Comparison of ENCODE assay signal across 10 mouse cellular contexts in genomic region chr2:131911341-131911740, GRCm38 (mm10). TPM values are rescaled to one million over a fixed set of nuclear protein-coding genes. Genes with fewer than 3 reads are reported as not detected.
DNase-seq lines count a peak whose midpoint lies in the region; ATAC-seq and TF ChIP-seq lines count a peak whose summit lies in the region.
"Had no signal": no experiment of that assay in that cellular context is flagged by ENCODE, and none has a peak within 500 bp of the region (broad histone marks: within the 10 kb centered on the region; RNA-seq: fewer than 3 reads in every experiment).

No protein-coding gene starts in this region.

- WGBS in kidney, postnatal 0 days = 32% methylated on average over 4 of the region's 4 CpGs
- WGBS in hindbrain, embryonic 12.5 days = 40% methylated on average over 4 of the region's 4 CpGs
- 5% methylated on average over 4 of the region's 4 CpGs for WGBS in neural tube, embryonic 14.5 days

- H3K4me2 ChIP-seq in kidney, postnatal 0 days (ENCODE audit: low read length) = peak overlapping the region; percentile 84; the same call in 1 of the 2 replicates
- H3K4me2 ChIP-seq in hindbrain, embryonic 12.5 days (replicated peaks) = peak overlapping the region; percentile 68
- peak overlapping the region; percentile 68 for H3K4me2 ChIP-seq in neural tube, embryonic 14.5 days (ENCODE audit: low read depth, low read length)

- H3K9me3 ChIP-seq in kidney, postnatal 0 days (replicated peaks; ENCODE audit: low read length) = no peaks in the 10 kb centered on the region
- H3K9me3 ChIP-seq in hindbrain, embryonic 12.5 days (replicated peaks) = no peaks in the 10 kb centered on the region
- H3K9me3 ChIP-seq in neural tube, embryonic 14.5 days (ENCODE audit: control insufficient read depth, low read length) = no peaks in the 10 kb centered on the region

- no peaks in the 10 kb centered on the region for H3K36me3 ChIP-seq in kidney, postnatal 0 days (ENCODE audit: insufficient read depth, low read length)
- 0 out of 2 replicates have a peak, but pooled peaks cover 1% of the 10 kb centered on the region for H3K36me3 ChIP-seq in hindbrain, embryonic 12.5 days
- no peaks in the 10 kb centered on the region for H3K36me3 ChIP-seq in neural tube, embryonic 14.5 days (ENCODE audit: control insufficient read depth, insufficient read depth, low read length)

- no peaks in the 10 kb centered on the region for H3K27me3 ChIP-seq in kidney, postnatal 0 days (ENCODE audit: insufficient read depth, low read length)
- H3K27me3 ChIP-seq in hindbrain, embryonic 12.5 days = no peaks in the 10 kb centered on the region
- H3K27me3 ChIP-seq in neural tube, embryonic 14.5 days (ENCODE audit: control insufficient read depth, insufficient read depth, low read length) = no peaks in the 10 kb centered on the region

- no peak for DNase-seq in kidney, postnatal 0 days (ENCODE audit: low spot score)
- DNase-seq in kidney, adult 18-20 months = no peak
- peak; percentile 74 to 78 for DNase-seq in cerebellum, postnatal 10 days
- DNase-seq in thymus, postnatal 0 days (ENCODE audit: low spot score) = no peak
- DNase-seq in lung, postnatal 14 days = no peak
- DNase-seq in urinary bladder, postnatal 10 days (ENCODE audit: low spot score) = no peak
- DNase-seq: thymus, postnatal 14 days had no signal

- H3K9ac ChIP-seq in kidney, postnatal 0 days (ENCODE audit: low read depth, low read length) = 0 out of 2 replicates have a peak overlapping the region, but pooled peaks have one; percentile 5
- no peak overlapping the region for H3K9ac ChIP-seq in hindbrain, embryonic 12.5 days
- H3K9ac ChIP-seq in neural tube, embryonic 14.5 days (replicated peaks; ENCODE audit: low read depth, low read length) = peak overlapping the region; percentile 80; the same call in 1 of the 2 replicates

- no peak for TF ChIP-seq CTCF in kidney, postnatal 0 days (IDR thresholded peaks at IDR 0.05; ENCODE audit: low read depth)

- ATAC-seq in kidney, postnatal 0 days (replicated peaks; ENCODE audit: low FRiP score, low read depth) = no peak
- no peak for ATAC-seq in hindbrain, embryonic 12.5 days (ENCODE audit: low FRiP score)
- ATAC-seq in neural tube, embryonic 14.5 days (ENCODE audit: low read depth) = no peak

- peaks cover 12% of the 10 kb centered on the region; the same call in 1 of the 2 replicates for H3K4me1 ChIP-seq in kidney, postnatal 0 days (replicated peaks; ENCODE audit: insufficient read depth, low read length)
- peaks cover 18% of the 10 kb centered on the region for H3K4me1 ChIP-seq in hindbrain, embryonic 12.5 days
- peaks cover 22% of the 10 kb centered on the region for H3K4me1 ChIP-seq in neural tube, embryonic 14.5 days (ENCODE audit: control insufficient read depth, insufficient read depth, low read length)

- H3K4me3 ChIP-seq in kidney, postnatal 0 days (replicated peaks; ENCODE audit: low read depth, low read length) = no peak overlapping the region
- peak overlapping the region; percentile 62 for H3K4me3 ChIP-seq in hindbrain, embryonic 12.5 days
- H3K4me3 ChIP-seq in neural tube, embryonic 14.5 days (ENCODE audit: low read depth, low read length) = peak overlapping the region; percentile 74

- H3K27ac ChIP-seq in kidney, postnatal 0 days = no peak overlapping the region
- no peak overlapping the region for H3K27ac ChIP-seq in hindbrain, embryonic 12.5 days
- H3K27ac ChIP-seq in neural tube, embryonic 14.5 days (ENCODE audit: low read depth, low read length) = 0 out of 2 replicates have a peak overlapping the region, but pooled peaks have one; percentile 94
- H3K27ac ChIP-seq: macrophage had no signal

RNA-seq across cellular contexts. Expression of gene Prn, which starts 1.6 kb away (rescaled TPM):
- polyA plus RNA-seq in kidney, postnatal 0 days (2015; fragmentation: Nextera tagmentation; extraction: Ambion mirVana) = 0.20 TPM in 1 of 2 replicates, not detected in the other
- not detected in 2 replicates for polyA plus RNA-seq in hindbrain, embryonic 12.5 days (2016; fragmentation: Nextera tagmentation; extraction: Ambion mirVana)
- polyA plus RNA-seq in neural tube, embryonic 14.5 days (2014; fragmentation: Nextera tagmentation; extraction: Ambion mirVana) = not detected in 2 replicates
- polyA plus RNA-seq in thymus, postnatal 0 days (2015; fragmentation: Nextera tagmentation; extraction: Ambion mirVana) = not detected in 2 replicates
- polyA plus RNA-seq: macrophage had no signal

RNA-seq across cellular contexts. Expression of gene Prnp, which starts 1.6 kb away (rescaled TPM):
- polyA plus RNA-seq in kidney, postnatal 0 days (2015; fragmentation: Nextera tagmentation; extraction: Ambion mirVana) = 63.8 and 69.9 TPM in 2 replicates
- polyA plus RNA-seq in hindbrain, embryonic 12.5 days (2016; fragmentation: Nextera tagmentation; extraction: Ambion mirVana) = 62.9 and 69.2 TPM in 2 replicates
- polyA plus RNA-seq in neural tube, embryonic 14.5 days (2014; fragmentation: Nextera tagmentation; extraction: Ambion mirVana) = 99.9 and 104 TPM in 2 replicates
- 43.3 and 46.2 TPM in 2 replicates for polyA plus RNA-seq in thymus, postnatal 0 days (2015; fragmentation: Nextera tagmentation; extraction: Ambion mirVana)

RNA-seq across cellular contexts. Expression of gene Prnd, which starts 39.3 kb away (rescaled TPM):
- polyA plus RNA-seq in kidney, postnatal 0 days (2015; fragmentation: Nextera tagmentation; extraction: Ambion mirVana) = 14.1 and 17.0 TPM in 2 replicates
- 11.6 and 13.3 TPM in 2 replicates for polyA plus RNA-seq in hindbrain, embryonic 12.5 days (2016; fragmentation: Nextera tagmentation; extraction: Ambion mirVana)
- polyA plus RNA-seq in neural tube, embryonic 14.5 days (2014; fragmentation: Nextera tagmentation; extraction: Ambion mirVana) = 4.8 and 10.0 TPM in 2 replicates
- 3.4 and 4.0 TPM in 2 replicates for polyA plus RNA-seq in thymus, postnatal 0 days (2015; fragmentation: Nextera tagmentation; extraction: Ambion mirVana)
- polyA plus RNA-seq: macrophage had no signal

RNA-seq across cellular contexts. Expression of gene Erv3, which starts 51.8 kb away (rescaled TPM):
- not detected in 2 replicates for polyA plus RNA-seq in kidney, postnatal 0 days (2015; fragmentation: Nextera tagmentation; extraction: Ambion mirVana)
- polyA plus RNA-seq in hindbrain, embryonic 12.5 days (2016; fragmentation: Nextera tagmentation; extraction: Ambion mirVana) = not detected in 2 replicates
- not detected in 2 replicates for polyA plus RNA-seq in neural tube, embryonic 14.5 days (2014; fragmentation: Nextera tagmentation; extraction: Ambion mirVana)
- polyA plus RNA-seq in thymus, postnatal 0 days (2015; fragmentation: Nextera tagmentation; extraction: Ambion mirVana) = 0.06 and 0.10 TPM in 2 replicates
- polyA plus RNA-seq: macrophage had no signal

Comparison
In these comparisons a context has a peak if more than half of its experiments do, and no peak if none do; other contexts are left out.
1. DNase-seq: peak in cerebellum, postnatal 10 days (2 of 2); none in kidney, postnatal 0 days (single experiment), kidney, adult 18-20 months (single experiment), thymus, postnatal 0 days (single experiment), lung, postnatal 14 days (single experiment) and urinary bladder, postnatal 10 days (single experiment).
2. Peak in every context shown above with its lines, with median percentiles within 50 percentile points of each other: H3K4me2 ChIP-seq.